Mouse (Mus musculus) kidney, postnatal 36 days (tissue): ENCODE data around the gene Rgma.

Source experiments
- DNase-seq, 2 experiments: peaks; one replicate each; pipeline ENCODE4 v3.0.0; 2021 to 2022; ENCODE audit warnings: mixed read lengths in 2 of 2

Rgma gene

DNA sequence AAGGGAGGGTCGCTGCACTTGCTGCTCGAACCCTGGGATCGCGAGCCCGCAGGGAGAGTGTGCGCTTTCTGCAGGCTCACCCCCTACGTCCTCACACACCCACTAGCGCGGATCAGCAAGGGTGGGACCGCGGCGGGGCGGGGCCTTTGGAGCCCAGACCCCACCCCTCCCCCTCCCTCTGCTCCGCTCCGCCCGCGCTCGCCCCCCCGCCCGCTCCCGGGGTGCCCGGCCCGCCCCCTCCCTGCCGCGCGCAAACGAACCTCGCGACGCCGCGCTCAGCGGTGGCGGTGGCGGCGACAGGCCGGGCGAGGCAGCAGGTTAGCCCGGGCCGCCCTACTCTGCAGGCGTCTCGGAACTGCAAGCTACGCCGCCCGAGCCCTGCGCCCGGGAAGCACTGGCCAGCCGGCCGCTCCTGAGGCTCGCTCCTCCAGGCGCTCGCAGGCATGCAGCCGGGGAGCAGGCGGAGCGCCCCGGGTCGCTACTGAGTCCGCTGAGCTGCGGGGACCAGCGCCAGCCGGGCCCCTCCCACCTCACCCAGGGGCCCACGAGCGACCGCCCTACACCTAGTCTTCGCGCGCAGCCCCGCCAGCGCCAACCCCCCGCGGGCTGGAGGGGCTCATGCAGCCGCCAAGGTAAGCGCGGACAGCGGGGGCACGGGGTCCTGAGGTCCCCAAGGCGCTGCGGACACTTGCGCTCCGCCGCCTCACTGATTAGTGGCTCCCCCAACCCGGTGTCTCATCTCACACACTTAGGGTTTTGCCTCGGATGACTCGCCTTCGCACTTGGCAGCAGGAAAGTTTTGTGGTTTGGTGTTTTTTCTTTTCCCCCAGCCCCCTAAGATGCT lies at the start of gene Rgma:
Rgma (plus strand) TSS at position 253 of the 844 bp plus-strand sequence.
- peak in 1 of 2 experiments; percentile 64 for DNase-seq

DNA sequence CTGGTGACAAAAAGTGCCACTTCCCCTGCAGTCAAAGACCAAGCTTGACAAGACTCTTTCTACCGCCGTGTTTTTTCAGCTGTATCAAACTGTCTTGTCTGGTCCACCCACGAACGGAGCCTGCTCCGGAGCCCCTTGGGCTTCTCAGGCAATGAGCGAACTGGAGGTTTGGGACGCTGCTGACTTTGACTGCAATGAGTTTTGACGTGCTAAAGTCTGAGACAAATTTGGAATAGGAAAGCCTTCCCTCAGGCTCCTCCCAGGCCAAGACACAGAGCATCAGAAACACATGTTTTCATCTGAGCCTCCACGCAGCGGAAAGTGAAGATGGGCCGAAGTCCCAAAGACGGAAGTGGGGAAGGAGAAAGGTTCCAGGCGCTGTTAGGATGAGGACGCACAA lies 49.1 kb upstream of the Rgma start:
- DNase-seq: no peak

DNA sequence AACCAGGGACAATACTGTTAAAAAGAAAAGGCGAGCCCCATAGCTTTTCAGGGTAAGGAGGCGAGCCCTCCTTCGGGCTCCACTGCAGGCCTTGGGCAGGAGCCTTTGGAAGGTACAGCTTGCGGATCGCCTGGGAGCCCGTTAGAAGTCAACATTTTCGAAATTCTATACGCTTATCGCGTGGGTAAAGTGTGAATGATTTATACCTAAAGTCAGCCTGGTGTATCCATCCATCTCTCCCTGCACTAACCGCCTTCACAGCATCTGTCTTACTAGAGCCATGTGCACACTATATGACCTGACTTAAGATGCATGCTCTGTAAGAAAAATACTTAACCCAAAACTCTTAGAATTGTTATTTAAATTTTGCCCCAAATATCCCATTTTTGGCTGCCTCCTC lies 48.6 kb upstream of the Rgma start:
- no peak for DNase-seq

DNA sequence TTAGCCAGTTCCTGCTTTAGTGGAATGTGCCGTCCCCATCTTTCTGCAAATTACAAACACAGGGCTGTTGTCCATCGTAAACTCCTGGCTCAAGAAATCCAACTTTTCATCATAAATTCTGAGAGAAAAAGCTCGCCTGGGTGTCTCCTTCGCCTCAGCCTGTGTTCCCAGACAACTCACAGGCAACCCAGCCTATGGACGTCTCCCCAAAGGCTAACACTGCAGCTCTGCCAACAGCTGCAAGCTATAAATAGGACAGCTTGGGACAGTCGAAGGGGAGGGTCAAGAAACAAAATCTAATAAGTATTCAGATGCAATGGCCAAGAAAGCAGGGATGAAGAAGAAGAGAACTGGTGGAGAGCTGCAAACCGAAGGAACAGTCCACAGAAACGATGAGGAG lies 48.1 kb upstream of the Rgma start:
- DNase-seq: no peak

GRCm38 (mm10) chr7:73327652-73328051 lies 47.7 kb upstream of the Rgma start:
- no peak for DNase-seq

DNA sequence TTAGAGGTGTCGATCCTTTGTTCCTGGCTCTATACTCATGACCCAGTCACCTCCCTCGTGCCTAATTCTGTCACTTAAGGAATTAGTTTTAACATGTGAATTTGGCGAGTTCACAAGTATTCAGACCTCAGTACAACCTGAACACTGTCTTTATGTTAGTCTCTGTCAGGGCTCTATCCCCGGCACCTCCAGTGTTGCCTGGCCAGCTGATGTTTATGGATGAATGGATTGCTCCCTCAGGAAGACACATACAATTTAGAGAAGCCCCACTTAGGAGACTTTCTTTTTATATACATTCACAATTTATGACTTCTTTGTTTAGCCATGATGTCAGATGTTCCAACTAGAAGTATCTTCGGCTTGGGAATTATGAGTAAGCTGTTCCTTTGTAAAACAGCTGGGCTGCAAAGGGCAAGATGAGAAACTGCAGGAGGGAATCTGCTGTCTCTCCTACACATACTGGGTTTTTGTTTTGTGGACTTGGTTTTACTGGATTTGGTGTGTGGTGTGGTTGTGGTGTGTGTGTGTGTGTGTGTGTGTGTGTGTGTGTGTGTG lies 46.6 kb upstream of the Rgma start:
- DNase-seq: no peak

- no peak for DNase-seq
Measured at GRCm38 (mm10) chr7:73330754-73331153, 44.6 kb upstream of the Rgma start.

GRCm38 (mm10) chr7:73331645-73332044 lies 43.7 kb upstream of the Rgma start:
- no peak for DNase-seq

GRCm38 (mm10) chr7:73333398-73333988 lies 41.8 kb upstream of the Rgma start:
- DNase-seq: no peak

DNA sequence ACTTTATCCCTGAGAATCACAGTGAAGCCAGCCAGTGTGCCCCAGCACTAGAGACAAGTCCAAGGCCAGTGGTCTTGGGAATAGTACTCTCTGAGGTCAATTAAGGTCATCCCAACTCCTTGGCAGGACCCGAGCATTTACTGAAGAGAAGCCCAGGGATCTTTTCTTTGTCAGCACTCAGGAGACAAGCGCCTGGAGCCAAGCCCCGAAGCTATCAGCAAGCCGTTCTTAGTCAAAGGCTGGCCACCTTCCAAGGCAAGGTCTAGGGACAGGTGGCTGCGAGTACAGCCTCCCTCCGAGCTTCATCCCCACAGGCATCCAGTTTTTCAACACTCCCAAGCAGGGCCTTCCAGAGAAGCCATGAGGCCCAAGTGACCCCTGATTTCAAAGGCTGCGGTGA lies 40.4 kb upstream of the Rgma start:
- no peak for DNase-seq

- no peak for DNase-seq
Measured at GRCm38 (mm10) chr7:73336380-73336779, 38.9 kb upstream of the Rgma start.

DNA sequence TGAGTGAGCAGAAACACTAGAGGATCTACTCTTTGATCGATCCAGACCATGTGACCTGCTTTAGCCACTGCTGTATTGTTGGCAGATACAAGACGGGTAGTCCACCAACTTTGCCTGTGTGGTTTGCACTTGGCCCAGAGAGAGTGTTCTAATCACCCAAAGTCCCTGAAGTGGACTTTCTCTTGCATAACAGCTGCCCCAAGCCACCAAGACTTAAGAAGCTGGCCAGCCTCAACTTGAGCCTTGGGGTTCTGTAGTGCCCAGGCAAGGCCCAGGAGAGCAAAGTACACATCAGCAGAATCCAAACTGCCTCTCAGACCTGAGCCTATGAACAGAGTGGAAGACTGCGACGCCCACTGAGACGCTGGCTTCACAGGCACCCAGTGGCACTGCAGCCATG lies 37.0 kb upstream of the Rgma start:
- peak; percentile 9 to 18 for DNase-seq

- no peak for DNase-seq
Measured at GRCm38 (mm10) chr7:73343852-73344251, 31.5 kb upstream of the Rgma start.

DNA sequence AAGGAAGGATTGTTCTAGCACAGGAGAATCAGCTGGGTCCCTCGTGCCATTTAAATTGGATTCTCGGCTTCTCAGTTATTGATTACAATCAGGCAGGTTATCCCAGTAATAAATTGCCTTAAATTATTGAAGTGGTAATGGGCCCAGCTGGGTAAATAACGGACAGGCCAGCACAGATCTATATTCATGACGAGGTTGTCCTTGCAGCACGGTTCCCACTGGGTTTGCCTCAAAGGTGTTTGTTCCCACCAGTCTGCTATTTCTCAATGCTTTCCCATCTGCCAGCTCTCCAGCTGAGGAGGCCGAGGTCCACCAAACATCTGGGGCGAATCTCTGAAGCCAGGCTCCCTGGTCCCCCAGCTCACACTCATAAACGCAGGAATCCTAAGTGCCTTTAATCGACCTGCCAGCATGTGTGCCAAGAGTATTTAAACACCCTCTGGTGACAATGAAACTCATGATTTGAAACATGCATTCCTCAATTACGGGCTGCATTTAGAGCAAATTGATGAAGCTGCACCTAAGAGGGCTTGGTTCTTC lies 26.7 kb upstream of the Rgma start:
- DNase-seq: no peak

DNA sequence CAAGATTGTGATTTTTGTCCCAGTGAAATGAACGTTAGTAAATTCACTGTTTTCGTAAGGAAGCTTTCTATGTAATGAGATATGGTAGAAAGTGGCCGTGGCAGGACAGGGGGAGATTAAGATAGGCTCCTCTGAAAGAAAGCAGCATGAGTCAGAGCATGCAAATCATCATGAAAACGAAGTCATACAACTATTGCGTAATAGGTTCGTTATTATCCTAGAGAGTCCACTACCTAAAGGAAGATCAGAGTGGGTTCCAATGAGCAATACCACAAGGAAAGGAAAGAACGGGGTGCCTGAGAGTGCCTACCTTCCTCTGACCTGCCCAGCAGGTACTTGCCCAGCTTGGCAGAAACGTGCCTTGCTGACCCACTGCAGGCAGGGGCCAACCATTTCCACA lies 26.2 kb upstream of the Rgma start:
- DNase-seq: no peak

DNA sequence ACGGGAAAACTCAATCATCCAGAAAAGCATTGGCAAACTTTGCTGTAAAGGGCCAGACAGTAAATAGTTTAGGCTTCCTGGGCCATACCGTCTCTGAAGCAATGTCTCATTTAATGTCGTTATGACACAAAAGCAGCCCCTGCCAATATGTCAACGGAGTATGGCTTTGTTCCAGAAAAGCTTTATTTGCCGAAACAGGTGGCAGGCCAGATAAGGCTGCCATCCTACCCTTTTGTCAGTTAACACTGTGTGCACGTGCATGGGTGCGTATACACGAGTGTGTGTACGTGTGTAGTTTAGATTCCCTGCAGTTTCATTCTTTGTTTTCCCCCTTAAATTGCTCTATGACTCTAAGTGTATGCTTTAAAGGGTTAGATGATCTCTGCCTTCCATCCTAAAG lies 20.1 kb upstream of the Rgma start:
- no peak for DNase-seq

- DNase-seq: no peak
Measured at GRCm38 (mm10) chr7:73356901-73357300, 18.4 kb upstream of the Rgma start.

GRCm38 (mm10) chr7:73357626-73358025 lies 17.7 kb upstream of the Rgma start:
- DNase-seq: no peak

DNA sequence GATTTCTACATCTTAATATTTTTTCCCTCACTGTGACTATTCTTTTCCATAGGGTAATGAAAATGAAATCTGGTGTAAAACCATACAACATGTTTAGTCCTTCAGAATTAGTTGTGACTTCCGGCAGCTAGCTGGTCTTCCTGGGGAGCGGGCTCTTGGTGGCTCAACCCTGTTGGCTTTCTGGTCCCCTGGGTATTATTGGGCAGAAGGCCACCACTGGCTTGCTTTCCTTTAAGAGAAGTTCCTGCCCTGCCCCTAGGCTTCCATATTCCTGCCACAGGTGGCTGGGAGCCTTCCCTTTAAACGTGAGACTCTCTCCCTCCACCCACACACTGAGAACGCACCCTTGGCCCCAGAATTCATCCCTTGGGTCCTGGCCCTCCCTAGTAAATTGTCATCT lies 9.8 kb upstream of the Rgma start:
- no peak for DNase-seq

DNA sequence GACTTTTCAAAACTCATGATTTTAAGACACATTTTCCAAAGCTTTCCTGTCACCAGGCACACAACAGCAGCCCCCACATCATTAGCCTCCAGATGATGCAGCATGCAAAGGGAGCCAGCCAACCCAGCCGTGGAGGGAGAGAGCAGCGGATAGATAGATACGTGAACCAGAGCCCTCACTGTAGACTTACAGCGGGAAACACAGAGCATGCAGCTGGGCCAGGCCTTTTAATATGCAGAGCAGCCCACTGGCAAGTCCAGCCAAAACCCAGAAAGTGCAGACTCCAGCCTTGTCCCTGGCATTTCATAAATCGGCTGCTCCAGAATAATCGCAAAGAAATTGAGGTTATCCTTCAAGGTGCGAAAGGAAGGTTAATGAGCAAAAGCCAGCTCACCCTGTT lies 9.3 kb upstream of the Rgma start:
- DNase-seq: no peak

GRCm38 (mm10) chr7:73367681-73368464 lies 7.4 kb upstream of the Rgma start:
- no peak for DNase-seq

GRCm38 (mm10) chr7:73369992-73370391 lies 5.3 kb upstream of the Rgma start:
- no peak for DNase-seq
